Mouse (Mus musculus) layer of hippocampus, postnatal 10 days (tissue): ENCODE results near the gene Apol10b. TPM values are rescaled to one million over a fixed set of nuclear protein-coding genes. Genes with fewer than 3 reads are reported as not detected.
"Not testable (repeated sequence)": the region's sequence is repeated elsewhere in the genome, so short reads cannot be mapped to it uniquely, and the experiment has no call there.

ENCODE experiments used
- DNase-seq, 2 experiments: peaks; one replicate each; pipeline ENCODE4 v3.0.0; 2021; ENCODE audit warnings: low spot score in 2 of 2
- long read RNA-seq: library from polyadenylated mRNA; stranded (forward); transcript quantifications from one replicate; pipeline ENCODE4 v2.0.0, GENCODE M21; 2023
- total RNA-seq, 2 experiments: library from RNA; stranded (reverse); gene quantifications; 2 replicates each; pipeline ENCODE4 v1.2.3; 2021

Apol10b gene
- total RNA-seq, result under 1 TPM in 1 of 2 experiments, not detected in 1; 0.16 TPM
- long read RNA-seq, result 0 reads

- DNase-seq, result no peak
These were observed at the start of gene Apol10b for GRCm38 (mm10) chr15:77595961-77596360. Apol10b (minus strand) TSS chr15:77596125.

GRCm38 (mm10) chr15:77643176-77643575, 47.3 kb upstream of the Apol10b start, which contains the start of gene Apol11b:
Apol11b (minus strand) TSS chr15:77643286.
- not testable (repeated sequence) for DNase-seq

GRCm38 (mm10) chr15:77629822-77630221, 33.9 kb upstream of the Apol10b start:
- DNase-seq, result not testable (repeated sequence)

GRCm38 (mm10) chr15:77628647-77629046, 32.7 kb upstream of the Apol10b start:
- DNase-seq, result not testable (repeated sequence)

- not testable (repeated sequence) for DNase-seq
These were observed 30.5 kb upstream of the Apol10b start for GRCm38 (mm10) chr15:77626471-77626870.

GRCm38 (mm10) chr15:77624710-77625109, 28.8 kb upstream of the Apol10b start:
- DNase-seq, result no peak

GRCm38 (mm10) chr15:77606069-77606468, 10.1 kb upstream of the Apol10b start:
- DNase-seq, result no peak

GRCm38 (mm10) chr15:77598958-77599357, 3.0 kb upstream of the Apol10b start, which contains the start of gene Gm36245:
Gm36245 (plus strand) TSS chr15:77599258.
- DNase-seq, result no peak

- DNase-seq, result no peak
These were observed 2.5 kb upstream of the Apol10b start for GRCm38 (mm10) chr15:77598429-77598828.

GRCm38 (mm10) chr15:77593557-77593956, 2.4 kb downstream of the Apol10b start:
- DNase-seq, result no peak

GRCm38 (mm10) chr15:77590881-77591280, 5.0 kb downstream of the Apol10b start:
- no peak for DNase-seq

GRCm38 (mm10) chr15:77588981-77589380, 6.9 kb downstream of the Apol10b start:
- no peak for DNase-seq

GRCm38 (mm10) chr15:77587026-77587425, 8.9 kb downstream of the Apol10b start:
- DNase-seq, result no peak

GRCm38 (mm10) chr15:77581681-77582080, 14.2 kb downstream of the Apol10b start:
- DNase-seq, result peak; percentile 14 to 17

- no peak for DNase-seq
These were observed 16.6 kb downstream of the Apol10b start for GRCm38 (mm10) chr15:77579311-77579710.

GRCm38 (mm10) chr15:77578801-77579200, 17.1 kb downstream of the Apol10b start:
- no peak for DNase-seq

- DNase-seq, result no peak
These were observed 32.7 kb downstream of the Apol10b start for GRCm38 (mm10) chr15:77563219-77563618.

- DNase-seq, result no peak
These were observed 34.1 kb downstream of the Apol10b start, which contains the start of gene 1700025B11Rik for GRCm38 (mm10) chr15:77561792-77562191. 1700025B11Rik (minus strand) TSS chr15:77561892.

- DNase-seq, result not testable (repeated sequence)
These were observed 56.7 kb downstream of the Apol10b start for GRCm38 (mm10) chr15:77539221-77539620.
